Mouse (Mus musculus): ENCODE results near the gene Oog2.
"Not testable (repeated sequence)": the region's sequence is repeated elsewhere in the genome, so short reads cannot be mapped to it uniquely, and the experiment has no call there.

The Oog2 gene

DNA sequence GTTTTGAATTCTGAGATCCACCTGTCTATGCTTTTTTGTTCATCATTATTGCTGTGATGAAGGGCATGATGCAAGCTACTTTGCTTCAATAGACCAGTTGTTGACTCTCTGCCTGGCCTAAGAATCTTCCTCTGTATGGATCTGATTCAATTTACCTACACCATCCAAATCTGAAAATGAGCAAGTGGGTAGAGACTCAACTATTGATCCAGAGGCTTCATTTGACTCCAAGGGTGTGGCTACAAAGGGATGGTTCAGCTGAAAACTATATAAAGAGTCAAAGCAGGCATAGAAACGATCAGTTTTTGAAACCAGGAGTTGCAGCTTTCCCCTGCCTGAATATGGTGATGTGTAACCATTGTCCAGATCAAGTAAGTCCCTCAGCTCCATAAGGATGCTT is at the start of gene Oog2:
Gene Oog2 (plus strand): TSS at position 301 of the 400 bp plus-strand sequence.
- no peak for DNase-seq (ENCODE audit: low read depth, low spot score)

DNA sequence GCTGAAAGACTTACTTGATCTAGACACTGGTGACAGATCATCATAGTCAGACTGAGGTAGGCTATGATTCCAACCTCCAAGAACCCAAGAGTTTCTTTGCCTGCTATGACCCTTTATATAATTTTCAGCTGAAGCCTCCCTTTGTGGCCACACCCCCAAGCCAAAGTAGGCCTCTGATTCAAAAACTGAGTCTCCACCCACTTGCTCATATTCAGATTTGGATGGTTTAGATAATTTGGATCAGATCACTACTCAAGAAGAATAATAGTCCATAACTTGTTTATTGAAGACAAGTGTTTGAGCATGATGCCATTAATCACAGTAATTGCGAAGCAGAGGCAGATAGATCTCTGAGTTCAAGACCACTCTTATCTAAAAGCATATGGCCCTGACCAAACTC is 28.0 kb upstream of the Oog2 start, which contains the start of gene Oog3:
Gene Oog3 (minus strand): TSS at position 101 of the 400 bp plus-strand sequence.
- no peak for DNase-seq (ENCODE audit: low read depth, low spot score)

DNA sequence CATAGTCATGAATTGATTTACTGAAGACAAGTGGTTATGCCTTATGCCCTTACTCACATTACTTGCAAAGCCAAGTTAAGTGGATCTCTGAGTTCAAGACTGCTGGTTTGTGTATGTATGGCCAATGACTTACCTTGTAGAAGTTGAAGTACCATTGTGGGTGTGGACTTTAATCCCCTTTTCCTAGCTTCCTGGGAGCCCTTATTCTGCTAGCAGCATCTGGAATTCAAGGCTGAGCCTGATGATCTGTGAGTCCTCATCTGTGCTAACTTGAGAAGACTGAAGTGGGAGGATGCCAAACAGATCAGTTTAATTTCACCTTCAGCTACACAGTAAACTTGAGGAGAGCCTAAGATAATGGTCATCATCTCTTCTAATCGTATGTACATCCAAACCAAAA is 22.7 kb downstream of the Oog2 start, which contains the start of gene C87977:
Gene C87977 (minus strand): TSS at position 101 of the 400 bp plus-strand sequence.
- DNase-seq (ENCODE audit: low read depth, low spot score) = not testable (repeated sequence)

All from 3T3-L1 (cell line).